Mouse (Mus musculus): ENCODE data around the gene Eaf2.
"Not testable (repeated sequence)": the region's sequence is repeated elsewhere in the genome, so short reads cannot be mapped to it uniquely, and the experiment has no call there.

Gene Eaf2

DNA sequence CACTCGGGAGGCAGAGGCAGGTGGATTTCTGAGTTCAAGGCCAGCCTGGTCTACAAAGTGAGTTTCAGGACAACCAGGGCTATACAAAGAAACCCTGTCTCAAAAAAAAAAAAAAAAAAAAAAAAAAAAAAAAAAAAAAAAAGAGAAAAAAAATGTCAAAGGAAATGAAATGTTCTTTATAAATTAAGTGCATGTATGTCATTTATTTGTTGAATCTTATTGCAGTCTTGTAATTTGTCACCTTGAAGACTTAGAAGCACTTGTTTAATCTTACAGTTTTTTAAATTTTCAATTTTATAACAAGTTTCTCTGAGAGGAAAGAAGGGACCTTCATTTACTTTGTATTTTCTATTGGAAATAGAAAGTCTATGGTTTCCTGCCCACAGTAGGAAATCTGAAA, 27.9 kb downstream of the Eaf2 start:
- not testable (repeated sequence) for DNase-seq (ENCODE audit: low read depth, low spot score)

DNA sequence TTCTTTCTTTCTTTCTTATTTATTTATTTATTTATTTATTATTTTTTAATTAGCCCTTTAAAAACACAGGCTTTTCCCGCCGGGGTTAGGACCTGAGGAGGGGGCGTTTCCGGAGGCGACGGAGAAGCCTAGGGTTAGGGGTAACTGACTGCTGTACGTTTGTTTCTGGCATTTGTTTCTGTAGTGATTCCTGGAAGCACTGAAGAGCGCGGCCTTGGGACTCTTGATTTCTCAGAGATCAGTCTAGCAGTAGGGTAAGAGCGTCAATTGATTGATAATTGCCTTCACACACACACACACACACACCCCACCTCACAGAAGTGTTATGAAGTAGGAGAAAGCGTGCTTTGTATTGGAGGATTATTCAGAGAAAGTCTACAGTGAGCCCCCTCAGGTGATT, 46.0 kb downstream of the Eaf2 start:
- DNase-seq (ENCODE audit: low read depth, low spot score), result no peak

DNA sequence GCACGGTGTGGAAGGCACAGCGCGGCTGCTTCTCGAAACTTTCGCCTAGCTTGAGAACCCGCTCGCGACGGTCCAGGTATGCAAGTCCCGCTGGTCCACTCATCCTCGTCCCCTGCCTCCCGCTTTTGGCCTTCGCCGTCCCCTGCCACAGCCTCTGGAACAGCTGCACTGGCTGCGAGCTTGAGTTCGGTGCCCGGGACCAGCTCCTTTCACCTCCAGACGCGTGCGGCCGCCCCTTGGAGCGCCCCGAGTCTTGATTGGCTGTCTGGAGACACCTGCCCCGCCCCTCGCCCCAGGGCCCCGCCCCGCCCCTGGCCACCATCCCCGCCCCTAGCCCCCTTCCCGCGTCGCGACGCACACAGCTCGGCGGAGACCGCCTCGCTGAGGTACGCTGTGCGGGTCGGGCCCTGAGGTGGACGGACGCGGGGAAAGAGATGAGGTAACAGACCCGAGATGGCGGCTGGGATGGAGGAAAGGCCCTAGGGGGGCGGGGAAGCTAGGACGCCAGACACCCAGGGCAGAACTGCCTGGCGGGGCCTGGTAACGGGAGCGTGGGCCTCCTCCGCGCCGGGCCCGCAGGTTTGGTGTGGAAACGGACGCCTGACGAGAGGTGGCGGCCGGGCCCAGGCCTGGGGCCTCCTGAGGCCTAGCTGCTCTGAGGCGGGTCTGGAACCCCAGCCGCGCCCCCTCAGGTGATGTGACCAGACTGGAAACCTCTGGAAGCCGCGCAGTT, 46.6 kb downstream of the Eaf2 start, which contains the start of gene Iqcb1:
Gene Iqcb1 (plus strand): TSS at position 332 of the 733 bp plus-strand sequence.
- DNase-seq (ENCODE audit: low read depth, low spot score), result peak; percentile 91

DNA sequence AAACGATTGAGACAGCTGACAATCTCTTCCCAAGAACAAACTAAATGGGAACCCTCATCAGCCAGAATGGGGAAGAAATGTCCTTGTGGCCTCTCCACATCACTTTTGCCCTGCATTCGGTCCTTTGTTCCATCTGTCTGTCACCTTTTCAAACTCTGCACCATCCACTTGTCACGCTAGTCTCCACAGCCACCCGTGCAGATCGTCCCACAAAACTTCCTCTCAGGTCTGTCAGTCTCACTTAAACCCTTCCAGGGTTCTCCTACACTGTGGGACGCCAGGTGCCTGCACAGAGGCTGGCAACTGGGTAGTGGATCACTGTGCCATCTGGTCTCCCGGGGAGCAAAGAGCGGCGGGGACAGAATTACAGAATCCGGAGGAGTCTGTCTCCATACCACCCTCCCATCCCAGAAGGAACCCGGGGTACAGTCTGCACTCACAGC, 47.2 kb downstream of the Eaf2 start:
- no peak for DNase-seq (ENCODE audit: low read depth, low spot score)

DNA sequence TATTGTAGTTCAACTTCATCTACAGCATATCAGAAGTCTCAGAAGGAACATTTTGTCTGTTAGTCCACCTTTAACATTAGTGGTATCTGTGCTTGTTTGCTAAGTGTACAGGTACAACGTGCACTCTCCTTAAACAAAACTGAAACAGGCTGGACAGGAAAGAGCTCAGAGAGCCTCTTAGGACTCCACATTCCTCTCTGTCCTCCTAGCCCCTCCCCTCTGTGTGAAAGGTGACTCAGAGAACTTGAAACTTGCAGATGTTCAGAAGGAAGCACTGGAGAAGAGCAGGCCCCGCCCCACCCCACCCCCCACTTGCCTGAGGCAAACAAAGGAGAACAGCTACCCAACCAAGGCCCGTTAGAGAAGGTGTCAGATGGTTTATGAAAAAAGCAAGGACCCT, 53.3 kb downstream of the Eaf2 start:
- peak; percentile 94 for DNase-seq (ENCODE audit: low read depth, low spot score)

DNA sequence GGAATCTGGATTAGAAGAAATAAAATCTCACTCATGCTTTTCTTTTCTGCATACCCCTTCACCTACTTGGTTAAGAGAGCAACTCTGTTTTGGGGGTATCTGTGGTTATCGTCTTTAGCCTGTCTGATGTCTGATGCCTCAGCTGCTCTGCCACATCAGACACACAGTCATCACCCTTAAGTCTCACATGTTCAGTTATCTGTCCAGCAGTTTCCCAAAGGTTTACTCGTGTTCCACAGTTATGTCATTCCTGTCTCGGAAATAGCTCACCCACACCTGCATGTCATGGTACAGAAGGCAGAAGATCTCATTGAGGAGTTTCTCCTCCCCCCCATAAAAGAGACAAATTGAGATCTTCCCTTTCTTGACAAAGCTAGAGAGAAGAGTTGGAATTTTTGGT, 54.1 kb downstream of the Eaf2 start:
- no peak for DNase-seq (ENCODE audit: low read depth, low spot score)

DNA sequence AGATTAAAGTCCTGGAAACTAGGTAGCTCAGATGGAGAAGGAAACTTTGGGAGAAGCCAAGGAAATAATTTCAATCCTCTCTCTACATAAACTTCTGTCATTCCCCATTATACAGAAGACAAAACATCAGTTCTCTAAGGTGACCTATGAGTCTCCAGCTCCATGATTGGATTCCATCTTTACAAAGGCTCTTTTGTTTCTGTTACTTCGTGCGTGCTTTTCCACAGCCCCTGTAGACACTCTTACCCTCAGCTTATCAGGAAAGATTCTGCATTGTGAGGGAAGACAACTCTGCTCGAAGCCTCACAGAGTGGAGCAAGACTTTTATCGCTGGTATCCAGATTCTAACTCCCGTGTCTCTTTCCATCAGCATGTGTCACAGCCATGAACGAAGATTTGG, 54.8 kb downstream of the Eaf2 start:
- DNase-seq (ENCODE audit: low read depth, low spot score), result no peak

DNA sequence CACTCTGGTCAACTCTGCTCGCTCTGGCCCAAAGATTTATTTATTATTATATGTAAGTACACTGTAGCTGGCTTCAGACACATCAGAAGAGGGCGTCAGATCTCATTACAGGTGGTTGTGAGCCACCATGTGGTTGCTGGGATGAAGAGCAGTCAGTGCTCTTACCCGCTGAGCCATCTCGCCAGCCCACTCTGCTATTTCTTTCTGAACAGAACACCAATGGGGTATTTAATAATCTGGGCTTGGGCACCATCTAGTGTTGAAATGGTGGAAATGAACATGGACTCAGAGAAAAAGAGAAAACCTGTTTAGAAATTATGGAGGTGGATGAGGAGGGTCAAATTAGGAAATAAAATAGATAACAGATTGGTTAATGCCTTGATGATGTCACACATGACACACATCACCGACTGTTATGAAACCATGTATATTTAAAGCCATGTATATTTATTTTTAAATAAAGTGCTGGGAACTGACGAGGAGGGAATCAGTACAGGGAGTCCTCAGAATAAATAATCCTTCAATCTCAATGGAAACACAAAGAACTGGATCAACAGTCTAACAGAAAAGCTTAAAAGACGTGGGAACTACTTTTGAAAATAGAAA, 57.4 kb downstream of the Eaf2 start:
- DNase-seq (ENCODE audit: low read depth, low spot score), result peak; percentile 90

DNA sequence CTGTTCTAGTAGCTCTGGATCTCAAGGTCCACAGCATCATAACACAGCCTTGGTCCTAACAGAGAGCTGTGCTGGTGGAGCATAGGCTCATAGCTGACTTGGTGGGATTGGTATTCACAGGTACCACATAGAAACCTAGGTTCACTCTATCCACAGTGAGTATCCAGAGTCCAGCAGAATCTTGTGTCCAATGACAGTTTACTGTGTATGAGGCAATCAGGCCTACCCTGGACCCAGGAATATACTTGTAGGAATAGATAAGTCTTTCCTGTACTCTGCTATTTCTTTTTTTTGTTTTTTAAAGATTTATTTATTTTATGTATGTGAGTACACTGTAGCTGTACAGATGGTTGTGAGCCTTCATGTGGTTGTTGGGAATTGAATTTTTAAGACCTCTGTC, 57.9 kb downstream of the Eaf2 start:
- no peak for DNase-seq (ENCODE audit: low read depth, low spot score)

DNA sequence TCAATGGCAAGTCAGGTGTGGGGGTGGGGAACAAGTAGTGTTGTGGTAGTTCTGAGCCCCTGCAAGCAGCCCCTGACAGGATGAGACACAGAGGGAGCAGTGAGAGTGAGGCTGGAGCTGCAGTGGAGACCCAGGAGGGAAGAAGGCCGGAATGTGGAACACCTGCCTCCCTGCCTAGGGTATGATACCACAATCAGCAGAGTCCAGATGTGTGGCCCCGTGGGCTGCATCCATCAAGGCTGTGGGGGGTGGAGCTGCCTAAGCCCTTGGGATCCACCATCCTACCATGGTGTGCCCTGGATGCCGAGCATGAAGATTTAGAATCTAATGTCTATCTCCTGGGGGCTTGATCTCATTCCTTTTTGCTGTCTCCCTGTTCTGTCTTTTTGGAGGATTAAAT, 61.1 kb downstream of the Eaf2 start:
- DNase-seq (ENCODE audit: low read depth, low spot score), result no peak

DNA sequence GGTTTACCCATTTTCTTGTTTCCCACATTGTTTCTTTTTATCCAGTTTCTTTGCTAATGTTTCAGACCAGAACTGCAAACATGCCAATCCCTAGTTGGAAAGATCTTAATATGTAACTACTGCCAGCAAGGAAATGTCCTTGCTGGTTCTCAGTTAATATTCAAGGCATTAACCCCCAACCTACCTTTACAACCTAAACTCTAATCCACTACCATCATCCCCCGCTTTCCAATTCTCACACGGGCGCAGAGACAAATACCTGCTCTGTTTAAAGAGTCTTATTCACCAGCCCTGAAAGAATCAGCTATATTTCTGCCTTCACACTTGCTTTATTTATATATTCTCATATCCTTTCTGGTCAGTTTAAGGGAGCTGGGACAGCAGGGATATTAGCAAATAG, 66.2 kb downstream of the Eaf2 start:
- DNase-seq (ENCODE audit: low read depth, low spot score), result no peak

DNA sequence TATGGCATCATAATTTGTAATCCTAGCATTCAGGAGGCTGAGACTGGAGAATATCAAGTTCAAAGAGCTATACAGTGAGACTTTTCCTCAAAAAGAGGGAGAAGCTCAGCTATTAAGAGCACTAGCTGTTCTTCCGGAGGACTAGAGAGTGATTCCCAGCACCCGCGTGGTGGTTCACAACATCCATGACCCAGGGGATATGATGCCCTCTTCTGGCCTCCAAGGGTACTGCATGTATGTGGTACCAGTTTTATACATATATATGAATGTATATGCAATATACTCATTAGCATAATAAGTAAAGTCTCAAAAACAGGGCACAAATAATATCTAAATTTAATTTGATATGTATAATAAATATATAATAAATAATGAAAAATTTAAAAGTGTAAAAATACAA, 72.4 kb downstream of the Eaf2 start:
- DNase-seq (ENCODE audit: low read depth, low spot score), result peak; percentile 40

DNA sequence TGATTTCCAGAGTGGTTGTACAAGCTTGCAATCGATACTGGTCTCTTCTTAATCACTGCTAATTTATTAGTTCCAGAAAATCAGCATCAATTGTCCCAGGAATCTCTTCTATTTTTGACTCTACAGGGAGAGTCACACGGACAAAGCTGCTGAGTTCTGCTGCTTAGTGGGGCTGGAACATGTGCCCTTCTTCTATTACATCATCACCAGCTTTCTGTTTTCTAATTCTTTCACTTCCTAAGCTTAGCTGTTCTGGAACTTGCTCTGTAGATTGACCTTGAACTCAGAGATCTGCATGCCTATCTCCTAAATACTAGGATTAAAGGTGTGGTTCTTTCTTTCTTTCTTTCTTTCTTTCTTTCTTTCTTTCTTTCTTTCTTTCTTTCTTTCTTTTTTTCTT, 76.5 kb downstream of the Eaf2 start:
- DNase-seq (ENCODE audit: low read depth, low spot score), result no peak

DNA sequence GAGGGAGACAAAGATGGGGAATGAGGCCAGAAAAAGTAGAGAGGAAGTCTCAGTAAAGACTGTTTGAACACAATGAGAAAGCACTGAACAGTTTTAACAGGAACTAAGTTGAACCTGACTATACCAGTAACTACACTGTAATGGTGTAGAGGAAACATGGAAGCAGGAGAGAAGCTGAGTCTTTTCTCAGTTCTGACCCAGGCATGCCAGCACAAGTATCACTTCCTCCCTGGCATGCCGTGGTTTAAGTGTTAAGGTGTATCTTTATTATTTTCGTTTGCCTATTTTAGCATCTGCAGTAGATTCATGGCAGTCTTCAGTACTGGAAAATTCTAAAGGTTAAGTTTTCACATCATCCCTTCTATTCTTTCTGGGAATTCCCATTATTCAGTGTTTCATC, 79.8 kb downstream of the Eaf2 start:
- DNase-seq (ENCODE audit: low read depth, low spot score), result no peak

DNA sequence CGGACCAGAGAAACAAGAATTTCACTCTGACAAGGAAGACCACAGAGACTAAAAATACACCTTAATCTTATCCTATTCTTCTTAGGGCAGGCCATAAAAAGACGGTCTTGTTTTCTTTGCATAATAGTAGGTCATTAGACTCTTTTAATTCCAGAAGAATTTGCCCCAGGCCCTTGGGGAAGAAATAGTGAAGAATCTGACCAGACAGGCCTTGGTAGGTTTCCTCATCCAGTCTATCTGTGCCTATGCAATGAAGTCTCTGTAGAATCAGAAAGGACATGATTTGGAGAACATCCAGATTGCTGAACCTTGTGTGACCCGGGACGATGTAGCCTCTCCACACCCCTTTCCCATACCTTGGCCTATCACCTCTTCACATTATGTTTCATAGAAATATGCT, 84.6 kb downstream of the Eaf2 start:
- DNase-seq (ENCODE audit: low read depth, low spot score), result no peak

DNA sequence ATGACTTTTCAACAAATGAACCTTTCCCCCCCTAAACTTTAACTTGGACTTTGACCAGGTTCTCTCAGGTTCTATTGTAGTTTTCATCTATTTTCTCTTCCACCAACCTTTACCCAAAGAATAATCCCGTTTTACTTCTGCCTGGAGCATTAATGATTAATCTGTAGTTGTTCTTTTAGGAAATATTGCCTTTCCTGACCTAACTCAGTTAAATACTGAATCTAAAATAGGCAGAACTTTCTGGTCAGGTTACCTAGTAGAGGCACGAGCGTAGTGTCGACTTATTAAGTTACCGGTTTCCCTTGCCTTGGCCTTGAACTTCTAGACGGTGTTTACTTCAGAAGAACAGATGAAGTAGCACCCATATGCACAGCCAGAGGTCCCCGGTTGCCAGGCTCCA, 88.3 kb downstream of the Eaf2 start:
- DNase-seq (ENCODE audit: low read depth, low spot score), result no peak

DNA sequence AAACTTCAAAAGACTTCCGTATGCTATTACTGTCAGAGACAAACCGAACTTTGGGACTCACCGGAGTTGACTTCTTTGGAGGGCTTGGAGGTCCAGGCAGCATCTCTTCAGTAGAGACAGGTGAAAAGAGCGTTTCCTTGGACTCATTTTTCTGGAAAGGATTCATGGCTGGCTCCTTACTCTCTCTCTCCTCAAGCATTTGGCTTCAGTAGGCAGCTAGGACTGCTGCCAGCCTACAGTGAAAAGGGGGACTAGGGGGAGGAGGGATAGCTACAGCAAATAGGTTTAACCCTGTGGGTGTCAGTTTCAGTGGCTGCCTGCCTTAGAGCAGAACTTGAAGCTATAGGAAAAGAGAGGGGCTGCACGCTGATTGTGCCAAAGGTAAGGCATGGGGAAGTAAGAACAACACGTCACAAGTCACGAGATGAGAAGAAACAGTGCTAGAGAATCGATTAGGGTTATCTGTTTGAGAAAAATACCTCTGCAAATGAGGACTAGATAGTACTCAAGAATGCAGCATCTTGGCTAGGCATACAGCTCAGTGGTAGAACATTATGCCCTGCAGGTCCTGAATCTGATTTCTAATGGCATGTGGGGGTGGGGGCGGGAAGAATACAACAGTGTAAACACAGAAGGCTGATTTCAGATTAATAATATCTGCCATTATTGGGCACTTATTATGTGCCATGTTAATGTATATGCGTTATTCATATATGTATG, 90.0 kb downstream of the Eaf2 start, which contains the start of gene Slc15a2:
Gene Slc15a2 (minus strand): TSS at position 369 of the 720 bp plus-strand sequence.
- DNase-seq (ENCODE audit: low read depth, low spot score), result no peak

DNA sequence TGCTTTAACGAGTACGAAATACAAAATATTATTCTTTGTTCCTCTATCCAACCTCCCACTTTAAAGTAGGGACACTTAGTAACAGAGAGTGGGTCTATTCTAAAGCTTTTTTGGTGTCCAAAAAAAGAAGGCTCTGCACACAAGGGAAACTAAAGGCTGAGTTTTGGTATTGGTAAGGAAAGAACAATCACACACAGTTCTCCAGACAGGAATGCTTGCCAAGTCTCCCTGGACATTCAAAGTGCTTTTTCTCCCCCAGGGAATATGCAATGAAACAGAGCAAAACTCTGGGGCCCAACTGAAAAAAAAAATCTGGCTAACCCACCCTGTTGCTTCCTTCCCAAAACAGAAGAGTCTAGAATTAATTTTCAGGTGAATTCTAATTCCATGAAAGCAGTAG, 90.7 kb downstream of the Eaf2 start:
- no peak for DNase-seq (ENCODE audit: low read depth, low spot score)

DNA sequence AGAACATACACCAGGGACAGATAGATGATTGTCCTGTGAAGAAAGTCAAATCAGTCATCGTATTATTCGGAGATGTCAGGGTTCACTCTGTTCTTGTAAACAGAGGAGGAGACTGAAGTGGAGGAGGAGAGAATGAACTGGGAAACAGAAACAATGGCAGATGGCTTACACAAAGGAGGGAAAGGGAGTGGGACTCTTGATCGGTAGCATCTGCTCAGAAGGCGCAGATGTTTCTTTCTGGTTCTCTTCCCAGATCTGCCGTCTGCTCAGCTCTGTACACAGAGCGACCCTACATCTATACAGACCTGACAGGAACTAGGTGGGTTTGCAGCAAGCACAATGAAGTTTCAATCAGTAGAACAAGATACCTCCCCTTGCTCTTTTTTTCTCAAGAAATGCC, 99.1 kb downstream of the Eaf2 start:
- no peak for DNase-seq (ENCODE audit: low read depth, low spot score)

DNA sequence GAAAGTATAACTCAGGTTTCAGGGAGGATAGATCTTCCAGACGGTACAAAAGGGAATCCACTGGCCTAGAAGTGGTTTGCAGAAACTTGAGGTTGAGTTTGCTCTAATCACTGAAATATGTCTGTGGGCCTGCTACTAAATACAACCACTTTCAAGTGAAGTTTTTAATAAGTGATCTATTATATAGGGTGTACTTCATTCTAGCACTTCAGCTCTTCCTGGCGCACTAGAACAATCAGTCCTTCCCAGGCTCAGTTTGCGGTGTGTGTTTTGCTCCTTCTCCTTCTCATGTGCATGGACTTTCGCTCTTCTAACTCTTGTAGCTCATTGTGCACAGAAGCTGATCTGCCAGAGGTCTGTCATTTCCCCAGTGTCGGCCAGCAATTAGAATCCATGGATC, 101.8 kb downstream of the Eaf2 start:
- no peak for DNase-seq (ENCODE audit: low read depth, low spot score)

DNA sequence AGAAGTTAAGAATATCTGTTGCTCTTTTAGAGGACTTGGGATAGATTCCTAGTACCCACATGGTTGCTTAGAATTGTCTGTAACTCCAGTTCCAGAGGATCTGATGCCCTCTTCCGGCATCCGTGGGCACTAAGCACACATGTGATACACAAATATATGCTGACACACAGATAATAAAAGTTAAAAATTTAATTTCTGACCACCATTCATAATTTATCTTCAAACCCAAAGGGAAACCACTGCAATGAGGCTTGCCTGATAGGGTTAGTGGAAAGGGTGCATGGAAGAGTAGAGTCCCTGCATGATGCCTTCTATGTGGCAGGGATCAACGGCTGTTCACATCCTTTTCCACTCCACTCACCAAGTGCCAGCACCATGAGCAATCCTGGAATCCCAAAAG, 103.1 kb downstream of the Eaf2 start:
- no peak for DNase-seq (ENCODE audit: low read depth, low spot score)

DNA sequence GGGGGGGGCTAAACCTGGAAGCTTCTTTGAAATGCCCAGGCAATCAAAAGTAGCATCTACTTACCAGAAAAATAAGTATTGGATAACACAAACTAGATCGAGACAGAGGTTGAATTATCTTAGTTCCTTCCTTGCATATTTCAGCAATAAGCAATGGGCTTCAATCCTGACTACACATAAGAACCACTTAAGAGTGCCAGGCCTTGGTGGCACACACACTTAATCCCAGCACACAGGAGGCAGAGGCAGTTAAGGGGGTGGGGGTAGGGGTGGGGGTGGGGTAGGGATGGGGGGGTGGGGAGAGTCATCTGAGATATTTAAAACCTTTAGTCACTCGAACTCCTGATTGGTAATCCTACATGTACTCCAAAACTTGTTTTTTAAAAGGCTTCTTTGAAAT, 103.6 kb downstream of the Eaf2 start:
- DNase-seq (ENCODE audit: low read depth, low spot score), result no peak

DNA sequence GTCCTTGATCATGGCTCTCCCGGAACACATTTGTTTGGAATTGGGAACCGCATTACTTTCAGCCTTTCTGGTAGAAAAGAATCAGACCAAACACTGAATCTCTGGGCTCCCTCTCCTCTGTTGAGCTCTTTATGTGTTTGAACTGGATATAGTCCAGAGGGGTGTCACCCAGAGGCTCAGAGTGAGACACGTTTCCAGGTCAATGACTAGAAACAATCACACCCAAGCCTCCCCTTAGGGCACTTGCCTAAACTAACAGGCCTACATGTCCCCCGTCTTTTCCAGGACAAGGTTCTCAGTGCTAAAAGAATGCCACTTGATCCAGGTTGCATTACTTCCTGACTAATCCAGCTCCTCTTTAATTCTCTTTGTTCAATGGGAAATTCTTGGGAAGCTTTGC, 104.0 kb downstream of the Eaf2 start:
- DNase-seq (ENCODE audit: low read depth, low spot score), result no peak

Data from ZHBTc4 (cell line).